Comparison of ENCODE assay signal across 8 mouse cellular contexts in genomic region chrX:167212707-167213106, GRCm38 (mm10). TPM values are rescaled to one million over a fixed set of nuclear protein-coding genes. Genes with fewer than 3 reads are reported as not detected.
DNase-seq lines count a peak whose midpoint lies in the region; ATAC-seq and TF ChIP-seq lines count a peak whose summit lies in the region.

No protein-coding gene starts in this region.

- WGBS in limb, embryonic 11.5 days, result 36% methylated on average over 8 of the region's 8 CpGs
- 31% methylated on average over 8 of the region's 8 CpGs for WGBS in limb, embryonic 10.5 days
- 23% methylated on average over 8 of the region's 8 CpGs for WGBS in heart, embryonic 12.5 days

- peak; percentile 68; the same call in 1 of the 2 replicates for ATAC-seq in limb, embryonic 11.5 days (ENCODE audit: insufficient number of reproducible peaks, low FRiP score, low TSS enrichment, low read depth)
- ATAC-seq in heart, embryonic 12.5 days (ENCODE audit: insufficient number of reproducible peaks, low FRiP score), result peak; percentile 63; the same call in 1 of the 2 replicates

- H3K4me3 ChIP-seq in limb, embryonic 11.5 days (ENCODE audit: low read depth, low read length), result no peak overlapping the region
- H3K4me3 ChIP-seq in limb, embryonic 10.5 days, result no peak overlapping the region
- no peak overlapping the region for H3K4me3 ChIP-seq in heart, embryonic 12.5 days

- peak; percentile 46; the same call in 1 of the 2 replicates for TF ChIP-seq CTCF in brain, embryonic 14.5 days (IDR thresholded peaks at IDR 0.05; ENCODE audit: borderline replicate concordance, extremely low read depth, insufficient read depth, insufficient read length)

- no peaks in the 10 kb centered on the region for H3K36me3 ChIP-seq in limb, embryonic 11.5 days (ENCODE audit: control insufficient read depth, insufficient read depth, low read length)
- no peaks in the 10 kb centered on the region for H3K36me3 ChIP-seq in limb, embryonic 10.5 days
- H3K36me3 ChIP-seq in heart, embryonic 12.5 days, result no peaks in the 10 kb centered on the region

- TF ChIP-seq POLR2A in brain, embryonic 14.5 days (IDR thresholded peaks at IDR 0.05; ENCODE audit: borderline replicate concordance, extremely low read depth, insufficient read depth, insufficient read length, poor library complexity, severe bottlenecking), result no peak

- no peak overlapping the region for H3K27ac ChIP-seq in limb, embryonic 11.5 days (replicated peaks; ENCODE audit: low read depth, low read length)
- H3K27ac ChIP-seq in limb, embryonic 10.5 days, result no peak overlapping the region
- peak overlapping the region; percentile 60; the same call in 1 of the 2 replicates for H3K27ac ChIP-seq in heart, embryonic 12.5 days (ENCODE audit: poor library complexity, severe bottlenecking)

- no peak overlapping the region for H3K9ac ChIP-seq in limb, embryonic 11.5 days (ENCODE audit: low read length)
- no peak overlapping the region for H3K9ac ChIP-seq in heart, embryonic 12.5 days

- no peaks in the 10 kb centered on the region for H3K9me3 ChIP-seq in limb, embryonic 11.5 days (ENCODE audit: control insufficient read depth, low read length)
- H3K9me3 ChIP-seq in limb, embryonic 10.5 days (replicated peaks), result no peaks in the 10 kb centered on the region
- no peaks in the 10 kb centered on the region for H3K9me3 ChIP-seq in heart, embryonic 12.5 days (replicated peaks)

- H3K4me2 ChIP-seq in limb, embryonic 11.5 days (ENCODE audit: low read depth, severe bottlenecking), result no peak overlapping the region
- peak overlapping the region; percentile 33; the same call in 1 of the 2 replicates for H3K4me2 ChIP-seq in heart, embryonic 12.5 days

- peaks cover 21% of the 10 kb centered on the region for H3K27me3 ChIP-seq in limb, embryonic 11.5 days (ENCODE audit: control insufficient read depth, insufficient read depth, low read length)
- peaks cover 53% of the 10 kb centered on the region for H3K27me3 ChIP-seq in limb, embryonic 10.5 days (ENCODE audit: low read depth, poor library complexity, severe bottlenecking)
- no peaks in the 10 kb centered on the region for H3K27me3 ChIP-seq in heart, embryonic 12.5 days (replicated peaks)

- peak; percentile 28 for DNase-seq in limb, embryonic 11.5 days (ENCODE audit: low spot score)
- no peak for DNase-seq in limb, embryonic 10.5 days (ENCODE audit: low spot score)
- peak; percentile 82 for DNase-seq in brain, embryonic 14.5 days (ENCODE audit: low read depth)
- DNase-seq in kidney, adult 9 months, result peak; percentile 43
- DNase-seq in naive thymus-derived CD4-positive, alpha-beta T cell, adult 2 months (ENCODE audit: low read depth), result peak; percentile 59
- no peak for DNase-seq in cerebellum, adult 9-11 months
- no peak for DNase-seq in urinary bladder, postnatal 25 days (ENCODE audit: low spot score)

- H3K4me1 ChIP-seq in limb, embryonic 11.5 days (ENCODE audit: control insufficient read depth, insufficient read depth, low read length), result no peaks in the 10 kb centered on the region
- H3K4me1 ChIP-seq in limb, embryonic 10.5 days, result no peaks in the 10 kb centered on the region; the same call in none of the 2 replicates
- H3K4me1 ChIP-seq in heart, embryonic 12.5 days (replicated peaks), result peaks cover 15% of the 10 kb centered on the region; the same call in 1 of the 2 replicates

RNA-seq across cellular contexts. Expression of gene Tmsb4x, which starts 3.6 kb away (rescaled TPM):
- polyA plus RNA-seq in limb, embryonic 11.5 days (2014; fragmentation: Nextera tagmentation; extraction: Ambion mirVana), result 1,267 and 1,325 TPM in 2 replicates
- 920 and 943 TPM in 2 replicates for polyA plus RNA-seq in limb, embryonic 10.5 days (2016; fragmentation: Nextera tagmentation; extraction: Ambion mirVana)
- polyA plus RNA-seq in brain, embryonic 14.5 days (2012; rRNA removed), result 2,684 and 2,801 TPM in 2 replicates
- 3,404 and 3,505 TPM in 2 replicates for polyA plus RNA-seq in heart, embryonic 12.5 days (2016; fragmentation: Nextera tagmentation; extraction: Ambion mirVana)

RNA-seq across cellular contexts. Expression of gene Tlr8, which starts 51.4 kb away (rescaled TPM):
- polyA plus RNA-seq in limb, embryonic 11.5 days (2014; fragmentation: Nextera tagmentation; extraction: Ambion mirVana), result 0.07 and 0.11 TPM in 2 replicates
- not detected in 2 replicates for polyA plus RNA-seq in limb, embryonic 10.5 days (2016; fragmentation: Nextera tagmentation; extraction: Ambion mirVana)
- polyA plus RNA-seq in brain, embryonic 14.5 days (2012; rRNA removed), result 0.06 and 0.14 TPM in 2 replicates
- polyA plus RNA-seq in heart, embryonic 12.5 days (2016; fragmentation: Nextera tagmentation; extraction: Ambion mirVana), result 0.12 and 0.27 TPM in 2 replicates

Comparison
In these comparisons a context has a peak if more than half of its experiments do, and no peak if none do; other contexts are left out.
1. DNase-seq: peak in limb, embryonic 11.5 days (single experiment), brain, embryonic 14.5 days (single experiment), kidney, adult 9 months (single experiment) and naive thymus-derived CD4-positive, alpha-beta T cell, adult 2 months (single experiment); none in limb, embryonic 10.5 days (single experiment), cerebellum, adult 9-11 months (single experiment) and urinary bladder, postnatal 25 days (single experiment).